Mouse (Mus musculus) liver, postnatal 0 days (tissue): ENCODE results near the gene Slc7a11. TPM values are rescaled to one million over a fixed set of nuclear protein-coding genes. Genes with fewer than 3 reads are reported as not detected.

ENCODE experiments used
- ATAC-seq: fragments of 200-750 bp; cut with Nextera tagmentation; 2 replicates; pipeline ENCODE4 v1.8.0; 2017; ENCODE audit warnings: mild to moderate bottlenecking, moderate library complexity
- DNase-seq: peaks from one replicate; pipeline ENCODE4 v3.0.0-alpha.2; 2016
- H3K27ac ChIP-seq: fragments of 300-500 bp; sonication (generic); 2 replicates; pipeline ENCODE4 v1.5.1; 2014; ENCODE audit warnings: antibody characterized with exemption, moderate library complexity, mild to moderate bottlenecking, low read depth
- H3K27me3 ChIP-seq: fragments of 300-500 bp; sonication (generic); 2 replicates; pipeline ENCODE4 v1.6.1; 2014; ENCODE audit warnings: low read length, control low read depth, mixed read lengths; ENCODE audit not compliant: insufficient read depth
- H3K36me3 ChIP-seq: fragments of 300-500 bp; sonication (generic); replicated peaks from 2 replicates; pipeline ENCODE4 v1.6.1; 2014; ENCODE audit warnings: mild to moderate bottlenecking, control low read depth, low read length, moderate library complexity, mixed read lengths; ENCODE audit not compliant: insufficient read depth
- H3K4me1 ChIP-seq: fragments of 300-500 bp; sonication (generic); 2 replicates; pipeline ENCODE4 v1.6.1; 2014; ENCODE audit warnings: antibody characterized with exemption, mild to moderate bottlenecking, control low read depth; ENCODE audit not compliant: insufficient read depth
- H3K4me2 ChIP-seq: fragments of 300-500 bp; sonication (generic); 2 replicates; pipeline ENCODE4 v1.6.1; 2014; ENCODE audit warnings: low read depth, mild to moderate bottlenecking, low read length, moderate library complexity, mixed read lengths
- H3K4me3 ChIP-seq: fragments of 300-500 bp; sonication (generic); 2 replicates; pipeline ENCODE4 v1.5.1; 2014; ENCODE audit warnings: low read depth, low read length
- H3K9ac ChIP-seq: fragments of 300-500 bp; sonication (generic); replicated peaks from 2 replicates; pipeline ENCODE4 v1.6.1; 2014; ENCODE audit warnings: mild to moderate bottlenecking, moderate library complexity
- H3K9me3 ChIP-seq: fragments of 300-500 bp; sonication (generic); 2 replicates; pipeline ENCODE4 v1.6.1; 2016; ENCODE audit warnings: mild to moderate bottlenecking, control low read depth, low read length, mixed read lengths
- CTCF ChIP-seq: sonication (generic); IDR thresholded peaks from 2 replicates; pipeline ENCODE4 v1.5.1; 2016; ENCODE audit warnings: antibody characterized with exemption, low read depth
- EP300 ChIP-seq: IDR thresholded peaks from 2 replicates; pipeline ENCODE4 v1.6.1; 2016; ENCODE audit warnings: antibody characterized with exemption, low read depth, mild to moderate bottlenecking
- WGBS: fragments of 180-500 bp; shearing (Covaris S2); extraction: QIAGEN DNeasy Blood & Tissue Kit; methylation state at CpG from one replicate; pipeline ENCODE4 v1.1.7; 2014; ENCODE audit not compliant: insufficient replicate concordance; 5-methylcytosine and 5-hydroxymethylcytosine counted together
- polyA plus RNA-seq: library from polyadenylated mRNA; unstranded; fragments of >200 nt; fragmentation: Nextera tagmentation; extraction: Ambion mirVana; gene quantifications from 2 replicates; pipeline ENCODE4 v1.2.1, GENCODE M21; 2015

Gene Slc7a11
- polyA plus RNA-seq, 1 experiment from 2014 or later, result 0.14 TPM

DNA sequence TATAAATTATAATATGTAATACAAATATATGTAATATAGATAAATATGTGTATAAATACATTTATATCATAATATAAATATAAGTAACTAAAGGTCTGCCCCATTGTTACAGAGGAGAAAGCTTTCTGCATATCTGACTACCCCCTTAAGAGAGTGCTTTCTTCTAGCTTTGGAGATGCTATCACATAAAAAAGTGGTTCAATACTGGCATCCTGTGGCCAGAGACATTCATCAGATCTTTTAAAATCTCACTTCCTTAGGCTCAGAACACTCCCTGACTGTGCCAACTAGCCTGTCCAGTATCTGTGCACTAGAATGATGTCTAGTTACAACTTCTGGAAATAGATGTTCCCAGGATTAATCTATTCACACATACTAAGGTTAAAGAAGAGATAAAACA is 67.9 kb downstream of the Slc7a11 start:
- H3K9me3 ChIP-seq, result no peaks in the 10 kb centered on the region
- no peaks in the 10 kb centered on the region for H3K4me1 ChIP-seq
- H3K4me3 ChIP-seq, result no peak overlapping the region
- no peak overlapping the region for H3K27ac ChIP-seq
- ATAC-seq (no peak), DNase-seq (no peak)
- no peak overlapping the region for H3K4me2 ChIP-seq
- no peaks in the 10 kb centered on the region for H3K36me3 ChIP-seq
- H3K27me3 ChIP-seq, result no peaks in the 10 kb centered on the region
- TF ChIP-seq CTCF (no peak), EP300 (no peak)
- H3K9ac ChIP-seq, result no peak overlapping the region

DNA sequence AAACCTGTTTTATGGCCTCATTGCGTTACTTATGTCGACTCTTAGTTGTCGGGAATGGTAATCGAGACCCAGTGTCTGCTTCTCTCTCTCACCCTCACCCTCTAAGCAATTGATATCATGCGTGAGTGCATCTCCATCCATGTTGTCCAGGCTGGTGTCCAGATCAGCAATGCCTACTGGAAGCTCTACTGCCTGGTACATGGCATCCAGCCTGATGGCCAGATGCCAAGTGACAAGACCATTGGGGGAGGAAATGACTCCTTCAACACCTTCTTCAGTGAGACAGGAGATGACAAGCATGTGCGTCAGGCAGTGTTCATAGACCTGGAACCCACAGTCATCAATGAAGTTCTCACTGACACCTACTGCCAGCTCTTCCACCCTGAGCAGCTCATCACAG is 73.6 kb downstream of the Slc7a11 start:
- 84% methylated on average over 6 of the region's 6 CpGs for WGBS
- no peak for DNase-seq
- no peak overlapping the region for H3K4me2 ChIP-seq

DNA sequence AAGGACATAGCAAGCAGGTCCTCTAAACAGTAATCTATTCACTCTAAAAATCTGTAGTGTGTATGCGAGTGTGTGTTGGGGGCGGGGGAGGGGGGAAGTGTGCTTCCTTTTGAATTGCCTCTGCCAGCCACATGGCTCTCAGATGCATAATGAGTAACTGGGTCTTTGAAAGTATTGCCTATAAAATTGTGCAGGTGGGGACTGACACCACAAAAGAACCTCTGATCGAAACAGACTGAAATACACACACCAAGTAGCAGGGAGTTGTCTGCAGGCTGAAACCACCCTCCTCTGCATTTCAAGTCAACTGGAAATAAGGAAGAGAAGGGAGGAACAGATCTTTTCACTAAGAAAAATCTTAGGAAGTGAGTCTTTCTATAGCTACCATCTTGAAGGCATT is 76.2 kb downstream of the Slc7a11 start:
- no peaks in the 10 kb centered on the region for H3K36me3 ChIP-seq
- no peaks in the 10 kb centered on the region for H3K27me3 ChIP-seq
- H3K4me3 ChIP-seq, result no peak overlapping the region
- ATAC-seq (no peak), DNase-seq (no peak)
- no peak overlapping the region for H3K4me2 ChIP-seq
- no peak for TF ChIP-seq EP300
- no peak for TF ChIP-seq CTCF
- no peaks in the 10 kb centered on the region for H3K9me3 ChIP-seq
- H3K27ac ChIP-seq, result no peak overlapping the region
- 66% methylated on average over 3 of the region's 3 CpGs for WGBS
- no peak overlapping the region for H3K9ac ChIP-seq
- H3K4me1 ChIP-seq, result no peaks in the 10 kb centered on the region

More for the DNA sequence above, 73.6 kb downstream of the Slc7a11 start:
- Histone ChIP-seq H3K4me1 (no peaks in the 10 kb centered on the region), H3K4me3 (no peak overlapping the region), H3K9me3 (no peaks in the 10 kb centered on the region), H3K36me3 (no peaks in the 10 kb centered on the region), H3K27me3 (no peaks in the 10 kb centered on the region), H3K9ac (no peak overlapping the region), H3K27ac (no peak overlapping the region)
- ATAC-seq, result no peak
- TF ChIP-seq CTCF (no peak), EP300 (no peak)

DNA sequence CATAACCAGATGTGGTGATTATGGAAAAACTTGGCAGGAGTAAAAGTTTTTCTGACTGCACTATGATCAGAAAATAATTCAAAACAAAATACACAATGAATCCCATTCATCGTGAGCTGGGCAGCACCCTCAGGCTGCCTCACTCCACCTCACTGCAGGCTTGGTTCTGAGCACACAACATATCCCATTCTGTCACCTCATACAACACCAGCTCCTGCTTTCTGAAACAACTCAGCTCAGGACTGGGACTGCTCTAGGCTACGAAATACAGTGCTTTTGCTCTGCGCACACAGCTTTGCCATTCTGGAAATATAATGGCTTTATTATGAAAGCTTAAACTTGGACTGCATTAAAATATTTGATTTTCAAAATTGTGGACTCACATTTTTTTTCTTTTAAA is 79.8 kb downstream of the Slc7a11 start:
- Histone ChIP-seq H3K4me3 (no peak overlapping the region), H3K4me1 (no peaks in the 10 kb centered on the region), H3K4me2 (no peak overlapping the region), H3K27ac (no peak overlapping the region), H3K36me3 (no peaks in the 10 kb centered on the region), H3K9me3 (no peaks in the 10 kb centered on the region), H3K27me3 (no peaks in the 10 kb centered on the region), H3K9ac (no peak overlapping the region)
- DNase-seq (no peak), ATAC-seq (no peak)
- 77% methylated on average over 3 of the region's 3 CpGs for WGBS
- TF ChIP-seq EP300 (no peak), CTCF (no peak)

DNA sequence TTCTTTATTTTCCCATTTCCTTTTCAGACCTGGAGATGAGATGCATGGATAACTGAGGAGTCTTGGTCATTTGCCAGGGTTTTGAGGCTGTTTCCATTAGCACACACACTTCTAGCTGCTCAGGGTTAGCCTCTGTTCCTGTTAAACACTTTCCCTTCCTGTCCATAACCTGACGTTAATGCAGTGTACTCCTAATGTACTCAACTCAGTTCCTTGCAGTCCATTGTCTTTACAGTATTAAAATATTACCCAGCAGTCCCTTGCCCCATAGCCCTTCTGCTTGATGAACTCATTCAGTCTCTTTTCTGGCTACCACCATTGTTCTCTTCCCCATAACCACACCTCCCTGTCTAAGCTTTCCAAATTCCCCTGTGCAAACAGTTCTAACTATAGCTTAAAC is 96.3 kb downstream of the Slc7a11 start:
- H3K9ac ChIP-seq, result no peak overlapping the region
- no peak overlapping the region for H3K4me2 ChIP-seq
- H3K36me3 ChIP-seq, result no peaks in the 10 kb centered on the region
- no peaks in the 10 kb centered on the region for H3K4me1 ChIP-seq
- no peaks in the 10 kb centered on the region for H3K27me3 ChIP-seq
- no peak overlapping the region for H3K4me3 ChIP-seq
- ATAC-seq (no peak), DNase-seq (no peak)
- WGBS, result 28% methylated on average over 1 of the region's 1 CpGs
- no peaks in the 10 kb centered on the region for H3K9me3 ChIP-seq
- no peak for TF ChIP-seq CTCF
- TF ChIP-seq EP300, result no peak
- H3K27ac ChIP-seq, result no peak overlapping the region

DNA sequence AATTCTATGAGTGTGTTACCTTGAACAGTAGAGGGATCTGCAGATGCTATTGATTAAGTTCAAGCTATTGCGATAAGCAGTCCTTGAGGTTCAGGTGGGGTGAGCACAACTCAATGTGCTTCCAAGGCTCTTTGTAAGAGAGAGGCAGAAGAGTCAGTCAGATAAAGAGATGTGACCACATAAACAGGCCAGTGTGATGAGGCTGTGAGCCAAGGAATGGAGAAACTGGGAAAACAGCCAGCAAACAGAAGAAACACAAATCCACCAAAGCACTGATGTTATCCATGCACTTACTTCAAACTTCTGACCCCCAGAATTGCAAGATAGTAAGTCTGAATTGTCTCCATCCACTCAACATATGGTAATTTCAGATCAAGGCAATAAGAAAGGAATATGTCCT is 99.0 kb downstream of the Slc7a11 start:
- Histone ChIP-seq H3K4me3 (no peak overlapping the region), H3K27me3 (no peaks in the 10 kb centered on the region), H3K36me3 (no peaks in the 10 kb centered on the region), H3K4me2 (no peak overlapping the region), H3K9me3 (no peaks in the 10 kb centered on the region), H3K9ac (no peak overlapping the region), H3K4me1 (no peaks in the 10 kb centered on the region), H3K27ac (no peak overlapping the region)
- 68% methylated on average over 1 of the region's 1 CpGs for WGBS
- no peak for DNase-seq
- TF ChIP-seq EP300 (no peak), CTCF (no peak)
- no peak for ATAC-seq

DNA sequence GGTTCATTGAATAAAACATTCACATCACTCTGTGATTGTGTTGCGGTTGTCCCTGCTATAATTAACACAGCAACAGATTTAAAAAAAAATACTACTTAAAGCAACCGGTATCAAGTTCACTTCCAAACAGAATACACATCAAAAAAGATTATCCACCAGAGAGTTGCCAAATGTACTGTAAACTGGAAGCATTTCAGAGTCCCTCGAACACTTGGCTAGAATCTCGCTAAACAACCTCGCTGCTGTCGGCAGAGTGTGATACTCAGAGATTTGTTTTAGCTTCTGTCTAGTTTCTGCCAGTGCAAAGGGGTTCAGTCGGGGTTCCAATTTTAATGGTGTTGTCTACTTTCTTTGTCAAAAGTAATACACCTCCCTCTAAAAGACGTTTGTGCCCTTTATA is 118.9 kb downstream of the Slc7a11 start:
- Histone ChIP-seq H3K4me2 (no peak overlapping the region), H3K4me3 (no peak overlapping the region), H3K9me3 (no peaks in the 10 kb centered on the region), H3K36me3 (no peaks in the 10 kb centered on the region), H3K27me3 (no peaks in the 10 kb centered on the region), H3K4me1 (no peaks in the 10 kb centered on the region), H3K9ac (no peak overlapping the region), H3K27ac (no peak overlapping the region)
- TF ChIP-seq CTCF, result no peak
- TF ChIP-seq EP300, result no peak
- DNase-seq, result no peak
- WGBS, result 77% methylated on average over 8 of the region's 8 CpGs
- no peak for ATAC-seq
